12 mouse cellular contexts compared by ENCODE assay signal in genomic region chr2:146873881-146874441, GRCm38 (mm10).
"Had no signal": no experiment of that assay in that cellular context is flagged by ENCODE, and none has a peak within 500 bp of the region (broad histone marks: within the 10 kb centered on the region; RNA-seq: fewer than 3 reads in every experiment).

No protein-coding gene starts in this region.

- ATAC-seq: liver, embryonic 12.5 days had no signal

- DNase-seq: layer of hippocampus, adult 9-11 months; liver; lung, adult 18-20 months; lung, postnatal 14 days; lung, postnatal 4 days; midbrain, embryonic 14.5 days; right cerebral cortex, postnatal 14 days; right cerebral cortex, postnatal 4 days; thymus, adult 2 months; thymus, postnatal 14 days; thymus, postnatal 4 days had no signal
